Mouse (Mus musculus) stomach, postnatal 0 days (tissue): ENCODE measurements around the gene Strip2. TPM values are rescaled to one million over a fixed set of nuclear protein-coding genes. Genes with fewer than 3 reads are reported as not detected.

Experiments used
- ATAC-seq: fragments of 200-750 bp; cut with Nextera tagmentation; 2 replicates; pipeline ENCODE4 v1.8.0; 2017; ENCODE audit not compliant: low FRiP score, low TSS enrichment
- DNase-seq: peaks from one replicate; pipeline ENCODE4 v3.0.0-alpha.2; 2016; ENCODE audit warnings: low spot score
- H3K27ac ChIP-seq: fragments of 300-500 bp; sonication (generic); replicated peaks from 2 replicates; pipeline ENCODE4 v1.5.1; 2014; ENCODE audit warnings: mild to moderate bottlenecking, control low read depth
- H3K27me3 ChIP-seq: fragments of 300-500 bp; sonication (generic); 2 replicates; pipeline ENCODE4 v1.6.1; 2014; ENCODE audit warnings: low read length; ENCODE audit not compliant: control insufficient read depth, insufficient read depth
- H3K36me3 ChIP-seq: fragments of 300-500 bp; sonication (generic); 2 replicates; pipeline ENCODE4 v1.6.1; 2014; ENCODE audit warnings: low read length, mixed read lengths; ENCODE audit not compliant: control insufficient read depth, insufficient read depth
- H3K4me1 ChIP-seq: fragments of 300-500 bp; sonication (generic); replicated peaks from 2 replicates; pipeline ENCODE4 v1.6.1; 2014; ENCODE audit warnings: antibody characterized with exemption; ENCODE audit not compliant: control insufficient read depth, insufficient read depth
- H3K4me2 ChIP-seq: fragments of 300-500 bp; sonication (generic); replicated peaks from 2 replicates; pipeline ENCODE4 v1.6.1; 2014; ENCODE audit warnings: low read depth, mild to moderate bottlenecking, control low read depth, moderate library complexity
- H3K4me3 ChIP-seq: fragments of 300-500 bp; sonication (generic); 2 replicates; pipeline ENCODE4 v1.5.1; 2014; ENCODE audit warnings: low read depth, low read length, control low read depth
- H3K9ac ChIP-seq: fragments of 300-500 bp; sonication (generic); 2 replicates; pipeline ENCODE4 v1.6.1; 2014; ENCODE audit warnings: mild to moderate bottlenecking, low read length, control low read depth, mixed read lengths
- H3K9me3 ChIP-seq: fragments of 300-500 bp; sonication (generic); 2 replicates; pipeline ENCODE4 v1.6.1; 2016; ENCODE audit warnings: low read length; ENCODE audit not compliant: control insufficient read depth
- CTCF ChIP-seq: IDR thresholded peaks from 2 replicates; pipeline ENCODE4 v1.5.1; 2016; ENCODE audit warnings: antibody characterized with exemption, low read depth, mild to moderate bottlenecking, moderate library complexity
- EP300 ChIP-seq: optimal IDR thresholded peaks from 2 replicates; pipeline ENCODE3; 2016; ENCODE audit warnings: antibody characterized with exemption
- WGBS: fragments of 180-500 bp; shearing (Covaris S2); extraction: QIAGEN DNeasy Blood & Tissue Kit; methylation state at CpG from one replicate; pipeline ENCODE4 v1.1.7; 2014; 5-methylcytosine and 5-hydroxymethylcytosine counted together
- polyA plus RNA-seq: library from polyadenylated mRNA; unstranded; fragments of >200 nt; fragmentation: Nextera tagmentation; extraction: Ambion mirVana; gene quantifications from 2 replicates; pipeline ENCODE4 v1.2.1, GENCODE M21; 2015

The Strip2 gene
- polyA plus RNA-seq, 1 experiment from 2014 or later: 0.16 TPM

GRCm38 (mm10) chr6:29946568-29946967, 29.8 kb downstream of the Strip2 start:
- Histone ChIP-seq H3K9me3 (no peaks in the 10 kb centered on the region), H3K4me2 (no peak overlapping the region), H3K9ac (no peak overlapping the region), H3K4me1 (no peaks in the 10 kb centered on the region), H3K27ac (no peak overlapping the region), H3K36me3 (no peaks in the 10 kb centered on the region), H3K27me3 (no peaks in the 10 kb centered on the region), H3K4me3 (no peak overlapping the region)
- 79% methylated on average over 2 of the region's 2 CpGs for WGBS
- TF ChIP-seq CTCF (peak; percentile 68), EP300 (no peak)
- no peak for ATAC-seq
- DNase-seq: no peak

DNA sequence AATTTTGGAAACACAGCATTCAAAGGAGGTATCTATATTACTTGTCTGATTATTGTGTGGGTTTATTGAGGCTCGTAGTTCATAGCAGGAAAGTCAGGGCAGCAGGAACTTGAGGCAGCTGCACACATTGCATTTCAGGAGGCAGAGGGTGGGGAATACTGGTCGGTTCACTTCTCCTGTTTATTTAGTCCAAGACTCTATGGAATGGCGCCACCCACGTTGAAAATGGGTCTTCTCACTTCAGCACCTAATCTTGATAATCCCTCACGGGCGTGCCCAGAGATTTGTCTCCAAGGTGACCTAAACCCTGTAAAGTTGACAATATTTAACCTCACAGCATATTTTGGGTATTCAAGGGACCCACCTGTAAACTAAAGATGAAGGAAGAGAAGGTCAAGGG, 31.0 kb downstream of the Strip2 start:
- Histone ChIP-seq H3K4me2 (no peak overlapping the region), H3K4me1 (no peaks in the 10 kb centered on the region), H3K9ac (no peak overlapping the region), H3K36me3 (no peaks in the 10 kb centered on the region), H3K27ac (no peak overlapping the region), H3K4me3 (no peak overlapping the region), H3K27me3 (no peaks in the 10 kb centered on the region), H3K9me3 (no peaks in the 10 kb centered on the region)
- 44% methylated on average over 6 of the region's 6 CpGs for WGBS
- DNase-seq (no peak), ATAC-seq (no peak)
- TF ChIP-seq EP300 (no peak), CTCF (no peak)

GRCm38 (mm10) chr6:29956749-29957148, 39.9 kb downstream of the Strip2 start:
- no peak for TF ChIP-seq EP300
- TF ChIP-seq CTCF: no peak
- no peak overlapping the region for H3K4me2 ChIP-seq
- WGBS: 80% methylated on average over 4 of the region's 4 CpGs
- H3K9me3 ChIP-seq: no peaks in the 10 kb centered on the region
- no peaks in the 10 kb centered on the region for H3K4me1 ChIP-seq
- ATAC-seq: no peak
- no peak for DNase-seq
- H3K9ac ChIP-seq: no peak overlapping the region
- no peak overlapping the region for H3K4me3 ChIP-seq
- H3K36me3 ChIP-seq: no peaks in the 10 kb centered on the region
- H3K27me3 ChIP-seq: no peaks in the 10 kb centered on the region
- no peak overlapping the region for H3K27ac ChIP-seq

GRCm38 (mm10) chr6:29958669-29959068, 41.9 kb downstream of the Strip2 start:
- no peak overlapping the region for H3K4me2 ChIP-seq
- H3K27me3 ChIP-seq: no peaks in the 10 kb centered on the region
- no peaks in the 10 kb centered on the region for H3K9me3 ChIP-seq
- no peak for DNase-seq
- H3K4me3 ChIP-seq: no peak overlapping the region
- no peaks in the 10 kb centered on the region for H3K4me1 ChIP-seq
- no peak overlapping the region for H3K9ac ChIP-seq
- H3K36me3 ChIP-seq: no peaks in the 10 kb centered on the region
- WGBS: 78% methylated on average over 3 of the region's 3 CpGs
- TF ChIP-seq EP300 (no peak), CTCF (no peak)
- no peak for ATAC-seq
- H3K27ac ChIP-seq: no peak overlapping the region

DNA sequence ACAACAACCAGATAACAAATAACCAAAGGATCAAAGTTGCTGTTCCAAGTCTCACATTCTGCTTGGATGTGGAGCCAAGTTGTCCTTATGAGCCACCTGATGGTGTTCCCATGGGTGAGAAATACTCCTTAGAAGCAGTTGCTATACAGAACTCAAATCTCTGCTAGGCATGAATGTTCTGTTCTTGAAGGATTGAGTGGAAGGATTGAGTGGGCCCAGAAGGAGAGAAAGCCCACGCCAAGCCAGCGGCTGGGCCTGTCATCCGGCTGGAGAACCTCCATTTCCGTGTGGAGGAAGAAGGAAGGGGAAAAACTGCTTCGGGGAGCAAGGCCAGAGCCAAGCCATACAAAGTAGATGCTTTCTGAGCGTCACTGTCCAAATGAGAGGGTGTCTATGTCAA, 44.3 kb downstream of the Strip2 start:
- Histone ChIP-seq H3K4me1 (no peaks in the 10 kb centered on the region), H3K9me3 (no peaks in the 10 kb centered on the region), H3K4me3 (no peak overlapping the region), H3K27me3 (no peaks in the 10 kb centered on the region), H3K4me2 (no peak overlapping the region), H3K27ac (no peak overlapping the region), H3K36me3 (no peaks in the 10 kb centered on the region), H3K9ac (no peak overlapping the region)
- TF ChIP-seq EP300: no peak
- no peak for TF ChIP-seq CTCF
- ATAC-seq: no peak
- DNase-seq: no peak
- 83% methylated on average over 6 of the region's 6 CpGs for WGBS

DNA sequence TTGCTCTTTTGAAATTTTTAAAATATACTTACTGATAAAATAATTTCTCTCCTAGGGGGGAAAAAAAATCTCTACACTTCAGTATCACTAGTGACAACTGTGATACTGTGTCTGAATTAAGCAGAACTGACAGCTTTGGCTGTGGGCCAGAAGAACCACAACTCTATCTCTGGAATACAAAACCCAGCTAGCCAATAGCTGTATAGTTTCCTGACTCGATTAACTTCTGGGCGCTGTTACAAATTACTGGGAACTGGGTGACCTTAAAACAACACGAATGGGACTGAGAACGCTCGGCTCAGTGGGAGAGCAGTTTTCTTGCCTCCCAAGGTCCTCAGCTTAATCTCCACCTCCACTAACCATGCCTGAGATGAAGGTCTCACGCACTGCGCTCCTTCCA, 51.1 kb downstream of the Strip2 start:
- DNase-seq: no peak
- H3K27me3 ChIP-seq: no peaks in the 10 kb centered on the region
- no peaks in the 10 kb centered on the region for H3K9me3 ChIP-seq
- TF ChIP-seq CTCF: no peak
- no peak for TF ChIP-seq EP300
- H3K9ac ChIP-seq: no peak overlapping the region
- H3K4me1 ChIP-seq: no peaks in the 10 kb centered on the region
- H3K4me2 ChIP-seq: no peak overlapping the region
- H3K27ac ChIP-seq: no peak overlapping the region
- no peaks in the 10 kb centered on the region for H3K36me3 ChIP-seq
- no peak overlapping the region for H3K4me3 ChIP-seq
- 64% methylated on average over 7 of the region's 7 CpGs for WGBS
- no peak for ATAC-seq
